8 mouse cellular contexts compared by ENCODE assay signal in genomic region chr19:43882895-43883573, GRCm38 (mm10). TPM values are rescaled to one million over a fixed set of nuclear protein-coding genes. Genes with fewer than 3 reads are reported as not detected.
DNase-seq lines count a peak whose midpoint lies in the region; ATAC-seq lines count a peak whose summit lies in the region.

No protein-coding gene starts in this region.

- 0 out of 2 replicates have a peak overlapping the region, but pooled peaks have one; percentile 34 for H3K9ac ChIP-seq in kidney, embryonic 15.5 days
- no peak overlapping the region for H3K9ac ChIP-seq in hindbrain, embryonic 15.5 days
- peak overlapping the region; percentile 52 for H3K9ac ChIP-seq in neural tube, embryonic 11.5 days (ENCODE audit: low read length)

- WGBS in kidney, embryonic 15.5 days = 12% methylated on average over 18 of the region's 18 CpGs
- 22% methylated on average over 18 of the region's 18 CpGs for WGBS in hindbrain, embryonic 15.5 days
- WGBS in neural tube, embryonic 11.5 days = 13% methylated on average over 18 of the region's 18 CpGs

- peak overlapping the region; percentile 71 for H3K27ac ChIP-seq in kidney, embryonic 15.5 days
- 0 out of 2 replicates have a peak overlapping the region, but pooled peaks have one; percentile 3 for H3K27ac ChIP-seq in hindbrain, embryonic 15.5 days (replicated peaks)
- peak overlapping the region; percentile 82 for H3K27ac ChIP-seq in neural tube, embryonic 11.5 days (ENCODE audit: low read depth, low read length)

- no peaks in the 10 kb centered on the region for H3K36me3 ChIP-seq in kidney, embryonic 15.5 days
- H3K36me3 ChIP-seq in hindbrain, embryonic 15.5 days = no peaks in the 10 kb centered on the region
- no peaks in the 10 kb centered on the region for H3K36me3 ChIP-seq in neural tube, embryonic 11.5 days (ENCODE audit: control insufficient read depth, insufficient read depth, low read length)

- H3K4me1 ChIP-seq in kidney, embryonic 15.5 days = peaks cover 75% of the 10 kb centered on the region
- peaks cover 20% of the 10 kb centered on the region for H3K4me1 ChIP-seq in hindbrain, embryonic 15.5 days (replicated peaks)
- H3K4me1 ChIP-seq in neural tube, embryonic 11.5 days (ENCODE audit: control insufficient read depth, insufficient read depth, low read length) = peaks cover 11% of the 10 kb centered on the region

- H3K4me2 ChIP-seq in kidney, embryonic 15.5 days = peak overlapping the region; percentile 45
- H3K4me2 ChIP-seq in hindbrain, embryonic 15.5 days = peak overlapping the region; percentile 43
- H3K4me2 ChIP-seq in neural tube, embryonic 11.5 days (ENCODE audit: low read depth) = peak overlapping the region; percentile 29

- no peaks in the 10 kb centered on the region for H3K27me3 ChIP-seq in kidney, embryonic 15.5 days
- no peaks in the 10 kb centered on the region for H3K27me3 ChIP-seq in hindbrain, embryonic 15.5 days
- H3K27me3 ChIP-seq in neural tube, embryonic 11.5 days (ENCODE audit: control insufficient read depth, insufficient read depth, low read length) = no peaks in the 10 kb centered on the region

- H3K4me3 ChIP-seq in kidney, embryonic 15.5 days (replicated peaks) = no peak overlapping the region; the same call in 1 of the 2 replicates
- no peak overlapping the region for H3K4me3 ChIP-seq in hindbrain, embryonic 15.5 days
- no peak overlapping the region for H3K4me3 ChIP-seq in neural tube, embryonic 11.5 days (ENCODE audit: low read depth, low read length)

- H3K9me3 ChIP-seq in kidney, embryonic 15.5 days (replicated peaks) = no peaks in the 10 kb centered on the region
- no peaks in the 10 kb centered on the region for H3K9me3 ChIP-seq in hindbrain, embryonic 15.5 days
- no peaks in the 10 kb centered on the region for H3K9me3 ChIP-seq in neural tube, embryonic 11.5 days (ENCODE audit: control insufficient read depth, low read length)

- DNase-seq in kidney, adult 8-10 months = no peak
- DNase-seq in embryo, embryonic 9.5 days (ENCODE audit: extremely low spot score) = peak; percentile 65
- DNase-seq in neural tube, embryonic 11.5 days (ENCODE audit: low spot score) = peak; percentile 68
- DNase-seq in right cerebral cortex, adult 18-20 months = no peak
- no peak for DNase-seq in MN1 (ENCODE audit: low spot score)

- no peak for ATAC-seq in kidney, embryonic 15.5 days (replicated peaks; ENCODE audit: low FRiP score)
- ATAC-seq in hindbrain, embryonic 15.5 days (ENCODE audit: low FRiP score, low read depth) = no peak
- ATAC-seq in neural tube, embryonic 11.5 days (ENCODE audit: insufficient read depth, low FRiP score, low TSS enrichment) = peak; percentile 74
- ATAC-seq in megakaryocyte progenitor cell, adult 5-6 weeks (replicated peaks; ENCODE audit: poor library complexity) = no peak

RNA-seq across cellular contexts. Expression of gene Dnmbp, which starts 57.0 kb away (rescaled TPM):
- polyA plus RNA-seq in kidney, embryonic 15.5 days (2015; fragmentation: Nextera tagmentation; extraction: Ambion mirVana) = 23.7 and 24.4 TPM in 2 replicates
- 8.4 and 9.1 TPM in 2 replicates for polyA plus RNA-seq in hindbrain, embryonic 15.5 days (2015; fragmentation: Nextera tagmentation; extraction: Ambion mirVana)
- 15.7 and 15.8 TPM in 2 replicates for polyA plus RNA-seq in neural tube, embryonic 11.5 days (2014; fragmentation: Nextera tagmentation; extraction: Ambion mirVana)
- 7.4 and 7.7 TPM in 2 replicates for total RNA-seq in megakaryocyte progenitor cell, adult 5-6 weeks (2015)
- 7.7 and 14.6 TPM in 2 replicates for total RNA-seq in megakaryocyte progenitor cell, adult 5-6 weeks (2017)

Comparison
In these comparisons a context has a peak if more than half of its experiments do, and no peak if none do; other contexts are left out.
1. H3K27ac ChIP-seq: peak in every context shown above with its lines; median percentile 82 in neural tube, embryonic 11.5 days; 71 in kidney, embryonic 15.5 days; 3 in hindbrain, embryonic 15.5 days.
2. DNase-seq: peak in embryo, embryonic 9.5 days (single experiment) and neural tube, embryonic 11.5 days (single experiment); none in kidney, adult 8-10 months (0 of 2), right cerebral cortex, adult 18-20 months (single experiment) and MN1 (single experiment).
3. Peak in every context shown above with its lines, with median percentiles within 50 percentile points of each other: H3K4me2 ChIP-seq.